Mouse (Mus musculus) spleen, postnatal 10 days (tissue): ENCODE measurements at regions not wholly inside any gene's neighbourhood (a gene's known extent, or its start where the extent isn't known, plus 50 kb on each side); places are given as distances from the start of the nearest gene placed in this dataset.

Source experiments
- DNase-seq, 2 experiments: peaks; one replicate each; pipeline ENCODE4 v3.0.0; 2021 to 2022; ENCODE audit warnings: low spot score in 2 of 2

- DNase-seq: no peak
Measured at GRCm38 (mm10) chr2:61088501-61088900, 125.5 kb upstream of the Rbms1 start.

DNA sequence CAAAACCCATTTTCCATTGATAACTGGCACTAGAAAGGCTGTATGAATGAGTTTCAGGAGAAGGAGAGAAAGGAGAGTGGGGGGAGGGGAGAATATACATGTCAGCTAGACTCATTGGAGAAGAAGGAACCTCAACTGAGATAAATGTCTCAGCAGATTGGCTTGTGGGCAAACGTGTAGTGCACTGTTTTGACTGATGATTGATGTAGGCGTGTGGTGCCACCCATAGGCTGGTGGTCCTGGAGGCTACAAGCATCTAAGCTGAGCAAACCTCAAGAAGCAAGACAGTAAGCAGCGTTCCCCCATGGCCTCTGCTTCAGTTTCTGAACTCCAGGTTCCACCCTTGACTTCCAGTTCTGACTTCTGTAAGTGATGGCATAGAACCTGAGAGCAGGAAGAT, 121.8 kb upstream of the Rbms1 start:
- DNase-seq: no peak

DNA sequence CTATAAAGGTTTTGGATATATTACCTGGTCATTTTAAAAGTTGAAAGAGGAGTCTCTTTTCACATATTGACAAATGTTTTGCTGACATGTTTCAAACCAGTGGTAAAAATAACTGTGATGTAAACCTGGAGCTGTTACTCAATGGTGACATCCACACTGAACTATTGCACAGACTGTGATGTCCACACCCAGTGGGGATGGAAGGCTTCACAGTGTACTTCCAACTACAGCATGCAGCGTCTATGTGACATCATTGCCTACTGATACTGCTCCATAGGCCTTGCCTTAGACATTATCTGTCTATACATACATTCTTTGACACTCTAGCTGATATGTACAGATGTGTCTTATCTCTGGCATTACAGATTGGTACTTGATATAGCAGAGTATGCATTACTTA, 120.1 kb upstream of the Rbms1 start:
- no peak for DNase-seq

GRCm38 (mm10) chr2:61082640-61083039, 119.6 kb upstream of the Rbms1 start:
- no peak for DNase-seq

- DNase-seq: no peak
Measured at GRCm38 (mm10) chr2:61080006-61080405, 117.0 kb upstream of the Rbms1 start.

- no peak for DNase-seq
Measured at GRCm38 (mm10) chr2:61071025-61071424, 108.0 kb upstream of the Rbms1 start.

- DNase-seq: no peak
Measured at GRCm38 (mm10) chr2:61067877-61068276, 104.9 kb upstream of the Rbms1 start.

GRCm38 (mm10) chr2:61062125-61062524, 99.1 kb upstream of the Rbms1 start:
- DNase-seq: peak in 1 of 2 experiments; percentile 18

DNA sequence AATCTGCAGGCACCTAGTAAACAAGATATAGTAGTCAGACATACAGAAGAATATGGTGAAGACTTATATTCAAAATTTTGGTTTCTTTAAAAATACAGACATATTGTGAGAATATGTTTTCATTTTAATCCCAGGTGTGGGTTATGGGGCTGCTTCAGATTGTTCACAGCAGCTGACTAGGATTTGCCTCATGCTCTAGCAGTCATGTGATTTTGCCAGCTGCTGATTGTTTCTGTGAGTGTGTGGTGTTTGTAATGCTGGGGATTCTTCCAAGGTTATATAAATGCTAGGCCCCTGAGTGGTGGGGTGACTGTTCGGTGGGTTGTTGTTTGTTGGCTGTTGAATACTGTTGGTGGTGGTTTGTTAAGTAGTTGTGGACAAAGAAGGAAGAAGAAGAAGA, 97.9 kb upstream of the Rbms1 start:
- DNase-seq: no peak

DNA sequence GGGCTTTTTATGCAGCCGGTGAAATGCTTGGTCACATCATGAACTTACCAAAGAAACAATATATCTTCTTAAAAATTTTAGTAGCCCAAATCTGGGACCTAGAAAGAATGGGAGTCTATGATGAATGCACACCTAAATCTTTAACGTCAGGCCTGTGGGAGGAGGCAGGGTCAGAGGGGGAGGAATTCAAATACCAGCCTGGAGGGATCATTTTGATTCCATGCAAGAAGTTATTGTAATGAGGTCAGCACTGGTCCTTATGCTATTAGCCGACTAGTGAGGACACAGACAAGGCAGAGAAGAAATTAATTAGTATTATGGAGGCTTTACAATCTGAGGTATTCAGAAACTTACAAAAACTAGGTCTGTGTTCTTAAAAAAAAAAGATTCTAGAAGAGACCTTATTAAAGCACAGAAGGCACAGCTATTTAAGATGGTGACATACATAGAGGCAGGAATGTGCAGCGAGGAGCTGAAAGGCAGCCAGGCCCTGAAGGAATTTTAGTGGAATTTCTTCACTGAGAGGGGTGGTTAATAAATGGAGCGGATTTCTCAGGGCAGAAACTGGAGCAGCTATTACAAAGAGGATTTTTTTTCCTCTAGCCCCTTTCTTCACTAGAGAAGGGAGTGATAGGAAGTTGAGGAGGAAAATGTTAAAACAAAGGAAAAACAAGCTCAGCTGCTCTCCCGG, 95.7 kb upstream of the Rbms1 start:
- no peak for DNase-seq

DNA sequence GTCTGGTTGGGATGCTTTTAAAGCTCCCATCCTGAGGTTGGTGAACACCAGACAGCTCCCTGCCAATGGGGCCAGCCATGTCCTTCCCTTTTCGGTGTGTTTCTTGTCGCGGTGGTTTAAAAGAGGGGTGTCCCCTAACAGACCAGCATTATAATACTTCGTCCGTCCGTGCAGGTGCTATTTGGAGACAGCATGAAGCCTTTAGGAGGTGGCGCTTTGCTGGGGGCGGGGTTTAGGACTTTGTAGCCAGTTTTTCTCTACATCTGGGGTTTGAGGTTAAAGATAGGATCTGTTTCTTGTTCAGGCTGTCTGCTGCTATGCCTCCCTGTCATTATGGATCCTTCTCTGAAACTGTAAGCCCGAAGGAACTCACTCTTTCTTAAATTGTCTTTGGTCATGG, 89.3 kb upstream of the Rbms1 start:
- DNase-seq: no peak

DNA sequence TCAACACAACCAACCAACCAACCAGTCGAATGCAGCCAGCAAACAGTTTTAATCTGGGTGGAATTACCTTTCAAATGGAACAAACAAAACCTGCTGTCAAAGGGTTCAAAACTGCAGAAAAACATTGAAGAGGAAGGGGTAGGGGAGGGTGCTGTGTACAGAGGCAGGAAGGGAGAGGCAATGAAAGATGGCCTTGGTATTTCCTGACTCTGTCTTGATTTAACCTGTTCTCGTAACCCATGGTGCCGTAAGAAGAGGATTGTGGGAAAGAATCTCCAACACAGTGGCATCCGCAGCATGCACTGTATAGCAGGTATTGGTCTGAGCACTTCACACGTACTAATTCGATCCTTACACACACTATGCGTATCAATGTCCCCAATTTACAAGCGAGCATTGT, 88.8 kb upstream of the Rbms1 start:
- no peak for DNase-seq

- no peak for DNase-seq
Measured at GRCm38 (mm10) chr2:61046111-61046767, 83.2 kb upstream of the Rbms1 start.

- no peak for DNase-seq
Measured at GRCm38 (mm10) chr2:61045467-61045866, 82.5 kb upstream of the Rbms1 start.

- no peak for DNase-seq
Measured at GRCm38 (mm10) chr2:61032920-61033319, 69.9 kb upstream of the Rbms1 start.

- no peak for DNase-seq
Measured at GRCm38 (mm10) chr2:61029706-61030105, 66.7 kb upstream of the Rbms1 start.

DNA sequence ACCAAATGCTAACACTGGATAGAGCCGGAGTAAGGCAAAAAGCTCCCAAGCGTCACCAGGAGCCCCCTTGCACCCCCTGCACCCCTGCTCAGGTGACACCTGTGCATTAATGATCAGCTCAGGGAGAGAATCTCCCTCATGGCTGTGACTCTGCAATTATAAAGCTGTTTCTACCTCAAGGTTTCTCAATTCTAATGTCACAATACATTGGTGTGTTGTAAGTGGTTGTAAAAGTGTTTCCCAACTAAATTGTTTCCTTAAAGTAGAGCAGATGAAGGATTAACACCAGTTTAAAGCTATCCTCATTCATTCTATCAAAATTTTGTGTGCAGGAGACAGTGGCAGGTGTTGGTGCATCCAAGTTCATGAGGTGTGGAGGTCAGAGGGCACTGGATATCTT, 65.6 kb upstream of the Rbms1 start:
- DNase-seq: no peak

DNA sequence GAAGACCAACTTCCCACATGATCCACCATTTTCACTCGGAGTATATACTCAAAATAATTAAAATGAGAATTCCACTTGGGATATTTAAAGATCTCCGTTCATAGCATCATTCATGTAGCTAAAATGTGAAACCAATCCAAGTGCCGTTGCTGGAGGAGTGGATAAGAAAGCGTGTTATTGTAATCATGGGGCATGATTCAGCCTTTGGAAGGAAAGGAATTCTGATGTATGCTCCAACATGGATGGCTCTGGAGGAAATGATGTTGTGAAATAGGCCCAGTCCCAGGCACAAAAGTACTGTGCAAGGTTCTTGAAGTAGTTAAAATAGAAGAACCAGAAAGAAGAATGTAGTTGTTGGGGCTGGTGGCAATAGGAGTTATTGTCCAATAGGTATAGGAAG, 64.7 kb upstream of the Rbms1 start:
- no peak for DNase-seq

- DNase-seq: no peak
Measured at GRCm38 (mm10) chr2:61022411-61022810, 59.4 kb upstream of the Rbms1 start.

DNA sequence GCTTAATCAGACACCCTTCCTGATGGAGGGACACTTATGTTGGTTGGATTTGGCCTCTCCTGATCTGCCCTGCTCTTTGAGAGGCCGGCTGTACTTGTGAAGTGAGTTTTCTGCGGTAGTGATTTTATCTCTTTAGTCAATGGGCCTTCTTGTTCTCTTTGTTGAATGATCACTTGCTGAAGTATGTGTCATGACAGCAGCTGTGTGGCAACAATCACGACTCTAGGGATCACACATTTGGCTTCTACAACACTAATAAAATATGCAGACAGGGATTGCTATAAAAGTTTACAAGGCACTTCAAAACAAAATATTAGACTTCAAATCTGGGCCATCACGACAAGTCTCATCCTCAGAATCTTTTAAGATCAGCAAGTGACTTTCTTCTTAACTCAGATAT, 57.8 kb upstream of the Rbms1 start:
- no peak for DNase-seq

DNA sequence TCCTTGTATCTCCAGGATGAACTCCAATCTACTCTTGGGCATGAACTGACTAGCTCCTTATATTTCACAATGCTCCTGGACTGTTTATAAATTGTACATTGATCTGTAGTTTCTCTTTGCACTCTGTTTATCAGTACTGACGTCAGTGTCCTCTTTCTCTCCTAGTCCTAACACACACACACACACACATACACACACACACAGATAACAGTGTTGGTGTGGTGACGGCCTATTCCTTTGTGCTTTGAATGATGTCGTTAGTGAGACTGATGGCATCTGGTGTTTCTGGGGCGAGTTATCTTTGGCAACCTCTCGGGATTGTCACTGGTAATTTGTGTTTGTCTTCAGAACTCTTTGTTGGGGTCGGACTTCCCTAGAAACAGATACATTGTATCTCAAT, 50.0 kb upstream of the Rbms1 start:
- no peak for DNase-seq
